Mouse (Mus musculus): ENCODE data around the gene Rhoh. TPM values are rescaled to one million over a fixed set of nuclear protein-coding genes. Genes with fewer than 3 reads are reported as not detected.

Rhoh gene
- 0.31 and 0.47 TPM in 2 replicates for polyA plus RNA-seq (2016; fragmentation: Nextera tagmentation; extraction: Ambion mirVana)

GRCm38 (mm10) chr5:65861154-65861944 lies at the start of gene Rhoh:
Rhoh (plus strand) TSS chr5:65861213.
- no peaks in the 10 kb centered on the region for H3K4me1 ChIP-seq
- no peak within 1 kb of the TSS for H3K4me3 ChIP-seq
- no peak within 1 kb of the TSS for H3K4me2 ChIP-seq (replicated peaks)
- ATAC-seq (ENCODE audit: low FRiP score, low read depth) = no peak
- H3K9ac ChIP-seq (replicated peaks) = no peak within 1 kb of the TSS
- WGBS = 85% methylated on average over 10 of the region's 10 CpGs
- H3K9me3 ChIP-seq = no peaks in the 10 kb centered on the region
- no peaks in the 10 kb centered on the region for H3K27me3 ChIP-seq
- no peaks in the 10 kb centered on the region for H3K36me3 ChIP-seq
- no peak within 1 kb of the TSS for H3K27ac ChIP-seq (replicated peaks)

- H3K9ac ChIP-seq (replicated peaks) = no peak overlapping the region
- no peaks in the 10 kb centered on the region for H3K27me3 ChIP-seq
- no peaks in the 10 kb centered on the region for H3K9me3 ChIP-seq
- no peak overlapping the region for H3K4me3 ChIP-seq
- no peaks in the 10 kb centered on the region for H3K4me1 ChIP-seq
- no peak overlapping the region for H3K27ac ChIP-seq (replicated peaks)
- 68% methylated on average over 5 of the region's 5 CpGs for WGBS
- ATAC-seq (ENCODE audit: low FRiP score, low read depth) = no peak
- peaks cover 58% of the 10 kb centered on the region for H3K36me3 ChIP-seq
- no peak overlapping the region for H3K4me2 ChIP-seq (replicated peaks)
Observed at GRCm38 (mm10) chr5:65823601-65824133, 37.3 kb upstream of the Rhoh start.

GRCm38 (mm10) chr5:65826476-65826875 lies 34.5 kb upstream of the Rhoh start:
- H3K9me3 ChIP-seq = no peaks in the 10 kb centered on the region
- no peak overlapping the region for H3K9ac ChIP-seq (replicated peaks)
- no peak overlapping the region for H3K4me3 ChIP-seq
- H3K36me3 ChIP-seq = peaks cover 46% of the 10 kb centered on the region
- H3K4me1 ChIP-seq = no peaks in the 10 kb centered on the region
- H3K27me3 ChIP-seq = no peaks in the 10 kb centered on the region
- 95% methylated on average over 4 of the region's 4 CpGs for WGBS
- H3K4me2 ChIP-seq (replicated peaks) = no peak overlapping the region
- ATAC-seq (ENCODE audit: low FRiP score, low read depth) = no peak
- H3K27ac ChIP-seq (replicated peaks) = no peak overlapping the region

GRCm38 (mm10) chr5:65827102-65827501 lies 33.9 kb upstream of the Rhoh start:
- no peak for ATAC-seq (ENCODE audit: low FRiP score, low read depth)
- Histone ChIP-seq H3K9me3 (no peaks in the 10 kb centered on the region), H3K4me3 (no peak overlapping the region), H3K27me3 (no peaks in the 10 kb centered on the region), H3K36me3 (peaks cover 41% of the 10 kb centered on the region), H3K4me2 (replicated peaks) (no peak overlapping the region), H3K9ac (replicated peaks) (no peak overlapping the region), H3K4me1 (no peaks in the 10 kb centered on the region), H3K27ac (replicated peaks) (no peak overlapping the region)
- WGBS = 90% methylated on average over 8 of the region's 8 CpGs

GRCm38 (mm10) chr5:65828261-65828660 lies 32.8 kb upstream of the Rhoh start:
- no peak overlapping the region for H3K4me3 ChIP-seq
- no peaks in the 10 kb centered on the region for H3K27me3 ChIP-seq
- H3K4me2 ChIP-seq (replicated peaks) = no peak overlapping the region
- no peaks in the 10 kb centered on the region for H3K9me3 ChIP-seq
- H3K4me1 ChIP-seq = no peaks in the 10 kb centered on the region
- H3K9ac ChIP-seq (replicated peaks) = no peak overlapping the region
- 93% methylated on average over 5 of the region's 5 CpGs for WGBS
- no peak for ATAC-seq (ENCODE audit: low FRiP score, low read depth)
- H3K36me3 ChIP-seq = peaks cover 32% of the 10 kb centered on the region
- H3K27ac ChIP-seq (replicated peaks) = no peak overlapping the region

- Histone ChIP-seq H3K4me3 (no peak overlapping the region), H3K9me3 (no peaks in the 10 kb centered on the region), H3K27ac (replicated peaks) (no peak overlapping the region), H3K9ac (replicated peaks) (no peak overlapping the region), H3K27me3 (no peaks in the 10 kb centered on the region), H3K4me2 (replicated peaks) (no peak overlapping the region), H3K36me3 (peaks cover 32% of the 10 kb centered on the region), H3K4me1 (no peaks in the 10 kb centered on the region)
- no peak for ATAC-seq (ENCODE audit: low FRiP score, low read depth)
- WGBS = 88% methylated on average over 2 of the region's 2 CpGs
Observed at GRCm38 (mm10) chr5:65829059-65829458, 32.0 kb upstream of the Rhoh start.

GRCm38 (mm10) chr5:65831917-65832618 lies 28.9 kb upstream of the Rhoh start:
- Histone ChIP-seq H3K27ac (replicated peaks) (no peak overlapping the region), H3K4me2 (replicated peaks) (no peak overlapping the region), H3K4me1 (no peaks in the 10 kb centered on the region), H3K36me3 (peaks cover 10% of the 10 kb centered on the region; the same call in 1 of the 2 replicates), H3K27me3 (no peaks in the 10 kb centered on the region), H3K4me3 (no peak overlapping the region), H3K9me3 (no peaks in the 10 kb centered on the region), H3K9ac (replicated peaks) (no peak overlapping the region)
- WGBS = 90% methylated on average over 11 of the region's 11 CpGs
- ATAC-seq (ENCODE audit: low FRiP score, low read depth) = no peak

GRCm38 (mm10) chr5:65833092-65833491 lies 27.9 kb upstream of the Rhoh start:
- no peaks in the 10 kb centered on the region for H3K27me3 ChIP-seq
- H3K9ac ChIP-seq (replicated peaks) = no peak overlapping the region
- WGBS = 86% methylated on average over 3 of the region's 3 CpGs
- no peaks in the 10 kb centered on the region for H3K9me3 ChIP-seq
- no peak overlapping the region for H3K4me2 ChIP-seq (replicated peaks)
- no peak overlapping the region for H3K4me3 ChIP-seq
- no peaks in the 10 kb centered on the region for H3K4me1 ChIP-seq
- no peak for ATAC-seq (ENCODE audit: low FRiP score, low read depth)
- H3K36me3 ChIP-seq = peaks cover 6% of the 10 kb centered on the region; the same call in 1 of the 2 replicates
- H3K27ac ChIP-seq (replicated peaks) = no peak overlapping the region

GRCm38 (mm10) chr5:65833766-65834498 lies 27.1 kb upstream of the Rhoh start:
- Histone ChIP-seq H3K36me3 (peaks cover 6% of the 10 kb centered on the region; the same call in 1 of the 2 replicates), H3K9ac (replicated peaks) (no peak overlapping the region), H3K9me3 (no peaks in the 10 kb centered on the region), H3K27me3 (no peaks in the 10 kb centered on the region), H3K27ac (replicated peaks) (no peak overlapping the region), H3K4me2 (replicated peaks) (no peak overlapping the region), H3K4me3 (no peak overlapping the region), H3K4me1 (no peaks in the 10 kb centered on the region)
- no peak for ATAC-seq (ENCODE audit: low FRiP score, low read depth)
- WGBS = 91% methylated on average over 8 of the region's 8 CpGs

- Histone ChIP-seq H3K9me3 (no peaks in the 10 kb centered on the region), H3K36me3 (no peaks in the 10 kb centered on the region), H3K27ac (replicated peaks) (no peak overlapping the region), H3K27me3 (no peaks in the 10 kb centered on the region), H3K4me3 (no peak overlapping the region), H3K4me2 (replicated peaks) (no peak overlapping the region), H3K4me1 (no peaks in the 10 kb centered on the region), H3K9ac (replicated peaks) (no peak overlapping the region)
- 77% methylated on average over 6 of the region's 6 CpGs for WGBS
- ATAC-seq (ENCODE audit: low FRiP score, low read depth) = no peak
Observed at GRCm38 (mm10) chr5:65838053-65838452, 23.0 kb upstream of the Rhoh start.

GRCm38 (mm10) chr5:65842947-65843346 lies 18.1 kb upstream of the Rhoh start:
- no peaks in the 10 kb centered on the region for H3K4me1 ChIP-seq
- no peaks in the 10 kb centered on the region for H3K9me3 ChIP-seq
- H3K27ac ChIP-seq (replicated peaks) = no peak overlapping the region
- H3K27me3 ChIP-seq = no peaks in the 10 kb centered on the region
- H3K4me2 ChIP-seq (replicated peaks) = no peak overlapping the region
- H3K9ac ChIP-seq (replicated peaks) = no peak overlapping the region
- no peak for ATAC-seq (ENCODE audit: low FRiP score, low read depth)
- H3K36me3 ChIP-seq = no peaks in the 10 kb centered on the region
- 87% methylated on average over 7 of the region's 7 CpGs for WGBS
- H3K4me3 ChIP-seq = no peak overlapping the region

- H3K27me3 ChIP-seq = no peaks in the 10 kb centered on the region
- H3K27ac ChIP-seq (replicated peaks) = no peak overlapping the region
- H3K4me3 ChIP-seq = no peak overlapping the region
- H3K9me3 ChIP-seq = no peaks in the 10 kb centered on the region
- no peak overlapping the region for H3K9ac ChIP-seq (replicated peaks)
- H3K4me1 ChIP-seq = no peaks in the 10 kb centered on the region
- no peaks in the 10 kb centered on the region for H3K36me3 ChIP-seq
- WGBS = 92% methylated on average over 8 of the region's 8 CpGs
- no peak overlapping the region for H3K4me2 ChIP-seq (replicated peaks)
- no peak for ATAC-seq (ENCODE audit: low FRiP score, low read depth)
Observed at GRCm38 (mm10) chr5:65846534-65846933, 14.5 kb upstream of the Rhoh start.
